Mouse (Mus musculus) limb, embryonic 14.5 days (tissue): ENCODE results near the gene Plxna1. TPM values are rescaled to one million over a fixed set of nuclear protein-coding genes. Genes with fewer than 3 reads are reported as not detected.

Experiments used
- ATAC-seq: fragments of 200-750 bp; cut with Nextera tagmentation; 2 replicates; pipeline ENCODE4 v1.8.0; 2017; ENCODE audit warnings: low read depth, moderate number of reproducible peaks, moderate TSS enrichment; ENCODE audit not compliant: low FRiP score
- DNase-seq: peaks from one replicate; pipeline ENCODE4 v3.0.0-alpha.2; 2015; ENCODE audit warnings: low spot score
- H3K27ac ChIP-seq: fragments of 300-500 bp; sonication (generic); replicated peaks from 2 replicates; pipeline ENCODE4 v1.5.1; 2014; ENCODE audit warnings: low read depth, mild to moderate bottlenecking, low read length, moderate library complexity, mixed read lengths
- H3K27me3 ChIP-seq: fragments of 300-500 bp; sonication (generic); 2 replicates; pipeline ENCODE4 v1.6.1; 2014; ENCODE audit warnings: low read length, mixed read lengths; ENCODE audit not compliant: control insufficient read depth, insufficient read depth
- H3K36me3 ChIP-seq: fragments of 300-500 bp; sonication (generic); 2 replicates; pipeline ENCODE4 v1.6.1; 2014; ENCODE audit warnings: mild to moderate bottlenecking, low read length, moderate library complexity, mixed read lengths; ENCODE audit not compliant: control insufficient read depth, insufficient read depth
- H3K4me1 ChIP-seq: fragments of 300-500 bp; sonication (generic); 2 replicates; pipeline ENCODE4 v1.6.1; 2014; ENCODE audit warnings: antibody characterized with exemption, low read length, mixed read lengths; ENCODE audit not compliant: control insufficient read depth, insufficient read depth
- H3K4me2 ChIP-seq: fragments of 300-500 bp; sonication (generic); replicated peaks from 2 replicates; pipeline ENCODE4 v1.6.1; 2014; ENCODE audit warnings: low read depth, mild to moderate bottlenecking, low read length, moderate library complexity; ENCODE audit not compliant: severe bottlenecking
- H3K4me3 ChIP-seq: fragments of 300-500 bp; sonication (generic); replicated peaks from 2 replicates; pipeline ENCODE4 v1.5.1; 2014; ENCODE audit warnings: low read length
- H3K9ac ChIP-seq: fragments of 300-500 bp; sonication (generic); 2 replicates; pipeline ENCODE4 v1.6.1; 2014; ENCODE audit warnings: mild to moderate bottlenecking, low read depth, low read length, moderate library complexity; ENCODE audit not compliant: severe bottlenecking
- H3K9me3 ChIP-seq: fragments of 300-500 bp; sonication (generic); 2 replicates; pipeline ENCODE4 v1.6.1; 2016; ENCODE audit warnings: low read length; ENCODE audit not compliant: control insufficient read depth
- POLR2A ChIP-seq: fragments of 200-500 bp; IDR thresholded peaks from 2 replicates; pipeline ENCODE4 v1.8.0; 2012; ENCODE audit warnings: inconsistent platforms, mild to moderate bottlenecking, moderate library complexity, borderline replicate concordance; ENCODE audit not compliant: insufficient read depth, insufficient read length; ENCODE audit errors: extremely low read depth
- WGBS: fragments of 180-500 bp; shearing (Covaris S2); extraction: QIAGEN DNeasy Blood & Tissue Kit; methylation state at CpG from one replicate; pipeline ENCODE4 v1.1.7; 2014; 5-methylcytosine and 5-hydroxymethylcytosine counted together
- polyA plus RNA-seq, 2 experiments: library from polyadenylated mRNA; depleted of rRNA in 1 of 2; stranded (reverse) in 1 of 2; unstranded in 1 of 2; fragments of >200 nt; fragmentation: Nextera tagmentation in 1 of 2; extraction: Ambion mirVana in 1 of 2; gene quantifications; 2 replicates each; pipeline versions ENCODE4 v1.2.1 to v1.2.3; 2012 to 2014

Plxna1 gene
- polyA plus RNA-seq, 2 experiments, result 36.8 to 66.4 TPM

DNA sequence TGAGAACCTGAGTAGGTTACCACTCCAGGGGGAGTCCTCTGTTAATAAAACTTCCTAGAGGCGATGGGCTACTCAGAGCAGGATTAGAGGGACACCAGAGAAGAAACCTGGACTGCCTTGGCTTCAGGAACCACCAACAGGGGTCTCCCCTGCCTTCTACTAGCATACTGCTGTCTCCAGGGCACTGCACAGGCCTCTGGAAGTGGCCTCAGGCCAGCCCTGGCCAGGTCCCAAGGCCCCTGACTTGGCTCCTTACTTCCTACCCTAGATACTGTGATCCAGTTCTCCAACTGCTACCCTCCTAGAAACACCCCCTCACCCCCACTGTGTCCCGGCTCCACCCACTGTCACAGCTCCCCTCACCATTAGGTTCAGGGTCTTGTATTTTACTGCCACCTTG is 23.0 kb downstream of the Plxna1 start:
- DNase-seq, result no peak
- WGBS, result 82% methylated on average over 2 of the region's 2 CpGs
- Histone ChIP-seq H3K27me3 (no peaks in the 10 kb centered on the region), H3K27ac (no peak overlapping the region), H3K36me3 (peaks cover 95% of the 10 kb centered on the region), H3K4me3 (no peak overlapping the region), H3K9ac (no peak overlapping the region), H3K4me1 (peaks cover 5% of the 10 kb centered on the region), H3K9me3 (no peaks in the 10 kb centered on the region), H3K4me2 (no peak overlapping the region)
- ATAC-seq, result no peak
- no peak for TF ChIP-seq POLR2A

DNA sequence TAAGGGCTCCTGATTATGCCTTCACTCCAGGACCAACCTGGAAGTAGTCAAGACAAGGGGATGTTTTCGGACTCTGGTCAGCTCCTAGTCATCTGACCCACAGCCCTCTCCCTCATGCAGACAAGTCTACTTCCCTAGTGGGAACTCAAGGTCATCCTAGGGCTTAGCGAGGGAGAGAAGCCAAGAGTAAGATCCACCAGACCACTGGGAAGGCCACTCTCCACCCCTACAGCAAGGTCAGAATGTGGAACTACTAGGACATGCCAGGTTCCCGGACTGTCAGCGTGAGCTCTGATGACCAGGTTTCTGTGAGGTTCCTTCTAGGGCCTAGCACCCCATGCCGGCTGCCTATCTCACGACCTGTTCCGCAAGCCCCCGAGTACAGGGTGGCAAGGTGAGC is 23.7 kb downstream of the Plxna1 start:
- no peaks in the 10 kb centered on the region for H3K27me3 ChIP-seq
- ATAC-seq (no peak), DNase-seq (no peak)
- H3K27ac ChIP-seq, result no peak overlapping the region
- H3K4me1 ChIP-seq, result no peaks in the 10 kb centered on the region
- H3K4me3 ChIP-seq, result no peak overlapping the region
- no peak overlapping the region for H3K9ac ChIP-seq
- H3K4me2 ChIP-seq, result no peak overlapping the region
- 98% methylated on average over 8 of the region's 8 CpGs for WGBS
- no peaks in the 10 kb centered on the region for H3K9me3 ChIP-seq
- H3K36me3 ChIP-seq, result peaks cover 98% of the 10 kb centered on the region
- no peak for TF ChIP-seq POLR2A

DNA sequence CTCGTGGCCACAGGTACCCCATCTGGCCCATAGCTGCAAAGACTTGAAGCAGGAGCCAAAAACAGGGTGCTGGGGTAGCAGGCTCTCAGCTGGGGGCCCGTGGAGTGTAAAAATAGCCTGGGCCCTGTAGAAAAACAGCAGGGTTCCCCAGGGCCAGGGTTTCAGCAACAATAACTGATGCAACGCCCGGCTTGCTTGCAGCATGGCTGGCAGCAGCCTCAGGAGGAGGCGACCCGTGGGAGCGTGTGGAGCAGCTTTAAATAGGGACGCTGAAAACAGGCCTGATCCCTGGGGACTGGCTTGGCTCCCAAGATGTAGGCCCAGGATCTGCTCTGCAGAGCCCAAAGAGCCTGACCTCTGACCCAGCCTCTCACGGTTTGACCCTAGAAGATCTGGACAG is 24.8 kb downstream of the Plxna1 start:
- Histone ChIP-seq H3K9me3 (no peaks in the 10 kb centered on the region), H3K27ac (no peak overlapping the region), H3K4me3 (no peak overlapping the region), H3K4me2 (no peak overlapping the region), H3K27me3 (no peaks in the 10 kb centered on the region), H3K4me1 (no peaks in the 10 kb centered on the region), H3K36me3 (peaks cover 99% of the 10 kb centered on the region), H3K9ac (no peak overlapping the region)
- DNase-seq, result no peak
- no peak for TF ChIP-seq POLR2A
- WGBS, result 91% methylated on average over 9 of the region's 9 CpGs
- no peak for ATAC-seq

DNA sequence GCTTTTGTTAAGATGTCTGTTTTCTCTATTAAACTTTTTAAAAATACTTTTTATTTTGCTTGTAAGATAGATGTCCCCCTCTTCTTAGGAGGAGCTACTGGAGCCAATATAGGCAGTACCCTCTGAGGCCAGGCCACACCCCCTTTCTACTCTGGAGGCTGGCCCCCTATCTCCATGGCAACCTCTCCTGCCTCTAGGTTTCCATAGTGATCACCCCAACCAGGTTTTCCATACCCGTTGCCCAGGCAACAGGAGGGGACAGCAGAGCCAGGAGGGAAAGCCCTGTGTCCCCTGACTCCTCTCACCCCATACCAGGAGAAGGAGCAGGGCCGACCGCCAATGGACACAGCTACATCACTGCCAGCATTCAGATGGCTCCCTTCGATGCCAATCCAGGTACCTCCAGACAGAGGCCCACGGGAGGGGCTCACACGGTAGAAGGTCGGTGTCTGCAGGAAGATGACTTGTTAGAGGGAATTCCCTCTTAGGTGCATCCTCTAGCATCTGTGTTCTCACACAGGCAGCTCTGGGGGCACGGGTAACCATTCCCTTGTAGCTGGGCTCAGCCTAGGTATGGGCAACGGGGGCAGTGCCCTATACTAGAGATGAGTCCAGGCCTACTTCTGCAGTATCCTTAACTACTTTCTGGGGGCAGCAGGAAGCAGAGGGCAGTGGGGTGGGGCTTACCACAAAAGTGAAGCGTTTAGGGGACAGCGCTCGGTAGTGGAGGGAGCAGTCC is 28.3 kb downstream of the Plxna1 start:
- no peak for ATAC-seq

DNA sequence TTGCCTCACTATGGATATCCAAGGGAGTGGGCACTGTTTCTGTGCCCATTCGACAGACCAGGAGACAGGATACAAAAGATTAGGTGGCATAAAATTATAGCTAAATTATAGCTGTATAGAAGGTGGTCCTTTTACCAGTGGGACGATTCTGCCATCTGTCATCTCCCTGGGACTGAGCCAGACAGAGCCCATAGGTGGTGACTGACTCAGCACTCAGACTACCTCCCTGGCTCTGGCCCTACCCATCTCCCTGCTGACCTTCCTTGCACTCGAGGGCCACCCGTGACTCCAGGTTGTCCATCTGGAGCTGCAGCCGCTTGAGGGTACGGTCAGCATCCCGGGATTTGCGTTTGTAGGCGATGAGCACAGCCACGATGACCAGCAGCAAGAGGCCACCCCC is 31.5 kb downstream of the Plxna1 start:
- DNase-seq, result no peak
- peaks cover 98% of the 10 kb centered on the region for H3K36me3 ChIP-seq
- no peaks in the 10 kb centered on the region for H3K4me1 ChIP-seq
- WGBS, result 96% methylated on average over 10 of the region's 10 CpGs
- no peak for ATAC-seq
- no peak overlapping the region for H3K4me3 ChIP-seq
- no peaks in the 10 kb centered on the region for H3K9me3 ChIP-seq
- no peak for TF ChIP-seq POLR2A
- H3K9ac ChIP-seq, result no peak overlapping the region
- H3K4me2 ChIP-seq, result no peak overlapping the region
- H3K27ac ChIP-seq, result no peak overlapping the region
- H3K27me3 ChIP-seq, result no peaks in the 10 kb centered on the region

More for the DNA sequence above, 28.3 kb downstream of the Plxna1 start:
- no peak overlapping the region for H3K4me3 ChIP-seq
- H3K27me3 ChIP-seq, result no peaks in the 10 kb centered on the region
- no peak overlapping the region for H3K9ac ChIP-seq
- H3K4me2 ChIP-seq, result no peak overlapping the region
- 80% methylated on average over 12 of the region's 12 CpGs for WGBS
- H3K36me3 ChIP-seq, result peaks cover 99% of the 10 kb centered on the region
- TF ChIP-seq POLR2A, result no peak
- no peak for DNase-seq
- H3K9me3 ChIP-seq, result no peaks in the 10 kb centered on the region
- no peaks in the 10 kb centered on the region for H3K4me1 ChIP-seq
- no peak overlapping the region for H3K27ac ChIP-seq
